Mouse (Mus musculus) gastrocnemius, adult 8-10 months (tissue): ENCODE measurements around the gene Hist1h1e. TPM values are rescaled to one million over a fixed set of nuclear protein-coding genes. Genes with fewer than 3 reads are reported as not detected.
"Not testable (repeated sequence)": the region's sequence is repeated elsewhere in the genome, so short reads cannot be mapped to it uniquely, and the experiment has no call there.

Experiments used
- DNase-seq, 2 experiments: peaks; one replicate each; pipeline ENCODE4 v3.0.0; 2022; ENCODE audit warnings: low spot score in 2 of 2
- total RNA-seq, 4 experiments: library from RNA; stranded (reverse); gene quantifications; 2 replicates each; pipeline ENCODE4 v1.2.4; 2022

The Hist1h1e gene
- total RNA-seq, 4 experiments from 2014 or later = 32.8 to 56.3 (median 49.3) TPM

DNA sequence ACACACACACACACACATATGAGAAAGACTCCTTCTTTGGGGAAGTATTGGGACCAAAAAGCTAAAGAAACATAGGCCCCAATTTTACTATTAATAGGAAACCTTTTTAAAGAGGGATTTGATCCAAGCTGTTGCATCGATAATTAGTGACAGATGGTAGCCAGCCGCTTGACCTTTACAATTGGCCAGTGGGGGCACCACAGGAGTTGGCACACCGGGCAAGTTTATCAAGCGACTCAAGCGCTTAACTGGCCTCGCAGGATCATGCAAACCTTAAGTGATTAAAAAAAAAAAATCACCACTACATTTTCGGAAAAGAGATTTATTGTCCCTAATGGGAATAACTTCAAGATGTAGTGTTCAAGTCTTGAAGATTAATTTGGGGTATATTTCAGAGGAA is 29.7 kb downstream of the Hist1h1e start:
- DNase-seq = no peak

DNA sequence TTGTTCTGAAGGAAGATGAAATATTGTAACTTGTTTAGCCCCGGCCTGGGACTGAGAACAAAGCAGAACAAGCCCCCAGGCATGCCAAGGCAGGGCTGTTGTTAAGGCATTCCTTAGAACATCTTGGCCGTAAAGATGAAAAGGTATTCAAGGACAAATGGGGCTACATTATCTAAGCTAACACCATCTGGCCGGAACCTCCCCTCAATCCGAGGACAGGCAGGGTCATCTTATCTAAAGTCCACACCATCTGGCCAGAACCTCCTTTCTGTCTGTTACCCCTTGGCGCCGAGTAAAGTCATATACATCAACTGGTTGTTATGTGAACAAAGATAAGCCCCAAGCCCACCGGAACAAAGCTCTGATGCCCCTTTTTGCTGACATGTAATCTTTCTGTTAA is 30.5 kb downstream of the Hist1h1e start:
- DNase-seq = not testable (repeated sequence)

DNA sequence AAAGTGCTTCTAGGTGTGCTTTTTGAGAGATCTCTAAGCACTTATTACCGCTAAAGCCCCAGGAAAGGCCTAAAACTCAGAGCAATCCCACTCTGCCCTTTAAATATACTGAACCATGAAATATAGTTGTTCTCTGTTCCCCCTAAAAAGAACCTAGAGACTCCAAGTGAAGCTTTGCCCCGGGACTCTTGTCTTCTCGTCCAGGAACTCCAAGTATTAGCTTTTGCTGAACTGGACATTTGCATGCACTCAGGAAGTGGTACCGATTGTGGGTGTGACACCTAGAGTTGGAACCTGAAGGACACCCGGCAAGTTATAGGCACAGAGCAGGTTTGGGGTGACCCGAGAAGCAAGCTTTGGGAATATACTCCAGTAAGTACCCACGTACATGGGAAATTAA is 31.2 kb downstream of the Hist1h1e start:
- DNase-seq = no peak

DNA sequence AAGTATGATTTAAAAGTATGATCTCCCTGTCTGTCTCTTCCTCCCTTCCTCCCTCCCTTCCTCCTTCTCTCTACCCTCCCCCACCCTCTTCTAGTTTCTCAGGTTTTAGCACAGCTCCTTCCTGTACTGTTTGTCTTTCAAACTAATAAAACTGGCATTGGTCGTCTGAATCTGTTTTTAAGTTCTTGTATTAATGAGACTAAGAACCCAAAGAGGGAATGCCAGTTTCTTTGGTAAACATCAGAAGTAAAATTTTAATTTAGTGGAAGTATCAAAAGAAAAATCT is 35.5 kb downstream of the Hist1h1e start:
- no peak for DNase-seq

GRCm38 (mm10) chr13:23586099-23586939 is 36.0 kb downstream of the Hist1h1e start:
- DNase-seq = no peak

DNA sequence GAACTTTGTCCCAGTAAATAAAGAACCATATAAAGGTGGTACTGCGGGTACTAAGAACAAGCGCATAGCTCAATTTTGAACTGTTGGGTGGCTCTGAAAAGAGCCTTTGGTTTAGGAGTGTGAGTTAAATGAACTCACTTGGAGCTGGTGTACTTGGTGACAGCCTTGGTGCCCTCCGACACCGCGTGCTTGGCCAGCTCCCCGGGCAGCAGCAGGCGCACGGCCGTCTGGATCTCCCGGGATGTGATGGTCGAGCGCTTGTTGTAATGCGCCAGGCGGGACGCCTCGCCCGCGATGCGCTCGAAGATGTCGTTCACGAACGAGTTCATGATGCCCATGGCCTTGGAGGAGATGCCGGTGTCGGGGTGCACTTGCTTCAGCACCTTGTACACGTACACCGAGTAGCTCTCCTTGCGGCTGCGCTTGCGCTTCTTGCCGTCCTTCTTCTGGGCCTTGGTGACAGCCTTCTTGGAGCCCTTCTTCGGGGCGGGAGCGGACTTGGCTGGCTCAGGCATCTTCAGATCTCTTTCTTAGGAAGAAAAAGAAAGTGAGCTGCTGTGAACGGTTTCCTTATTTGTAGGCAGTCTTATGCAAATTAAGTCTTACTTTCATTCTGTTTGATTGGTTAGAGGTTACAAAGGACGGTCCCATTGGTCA is 36.8 kb downstream of the Hist1h1e start:
- peak; percentile 43 to 62 for DNase-seq

GRCm38 (mm10) chr13:23585029-23585441 is 37.3 kb downstream of the Hist1h1e start:
- DNase-seq = peak; percentile 41 to 59

- no peak for DNase-seq
These were observed 38.0 kb downstream of the Hist1h1e start for GRCm38 (mm10) chr13:23584331-23584730.

GRCm38 (mm10) chr13:23583387-23584068 is 38.8 kb downstream of the Hist1h1e start:
- no peak for DNase-seq

DNA sequence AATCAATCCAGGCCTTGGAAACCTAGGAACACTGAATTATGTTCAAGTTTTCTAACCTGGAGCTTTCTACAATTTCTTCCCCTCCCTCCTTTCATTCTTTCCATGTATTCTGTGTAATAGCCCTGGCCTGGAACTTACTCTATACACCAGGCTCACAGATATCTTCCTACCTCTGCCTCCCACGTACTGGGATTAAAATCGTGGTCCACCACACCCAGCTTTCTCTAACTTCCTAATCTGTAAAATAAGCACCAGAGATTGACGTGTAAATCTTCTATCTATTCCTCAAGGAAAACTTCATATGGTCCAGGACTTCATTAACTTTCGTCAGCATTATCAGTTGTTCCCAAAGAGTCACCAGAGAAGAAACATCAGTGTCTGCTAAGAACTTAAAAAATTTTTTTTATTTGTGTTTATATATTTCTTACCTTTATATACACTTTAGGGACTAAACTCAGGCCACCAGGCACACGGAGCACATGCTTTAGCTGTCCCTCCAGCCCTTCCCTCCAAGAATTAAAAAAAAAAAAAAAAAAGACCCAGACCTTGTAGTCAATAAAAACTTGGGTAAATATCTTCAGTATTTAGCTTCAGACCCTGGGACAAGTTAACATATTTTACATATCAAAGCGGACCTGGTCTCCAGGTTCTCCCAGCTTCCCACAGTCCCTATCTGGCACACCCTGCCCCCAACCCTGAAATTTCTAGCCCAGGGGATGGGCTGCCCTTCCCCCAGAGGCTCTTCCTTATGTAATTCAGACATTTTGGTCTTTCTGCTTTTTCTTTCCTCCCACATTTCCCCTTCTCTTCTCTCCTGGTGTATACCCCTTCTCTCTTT is 39.9 kb downstream of the Hist1h1e start:
- no peak for DNase-seq

DNA sequence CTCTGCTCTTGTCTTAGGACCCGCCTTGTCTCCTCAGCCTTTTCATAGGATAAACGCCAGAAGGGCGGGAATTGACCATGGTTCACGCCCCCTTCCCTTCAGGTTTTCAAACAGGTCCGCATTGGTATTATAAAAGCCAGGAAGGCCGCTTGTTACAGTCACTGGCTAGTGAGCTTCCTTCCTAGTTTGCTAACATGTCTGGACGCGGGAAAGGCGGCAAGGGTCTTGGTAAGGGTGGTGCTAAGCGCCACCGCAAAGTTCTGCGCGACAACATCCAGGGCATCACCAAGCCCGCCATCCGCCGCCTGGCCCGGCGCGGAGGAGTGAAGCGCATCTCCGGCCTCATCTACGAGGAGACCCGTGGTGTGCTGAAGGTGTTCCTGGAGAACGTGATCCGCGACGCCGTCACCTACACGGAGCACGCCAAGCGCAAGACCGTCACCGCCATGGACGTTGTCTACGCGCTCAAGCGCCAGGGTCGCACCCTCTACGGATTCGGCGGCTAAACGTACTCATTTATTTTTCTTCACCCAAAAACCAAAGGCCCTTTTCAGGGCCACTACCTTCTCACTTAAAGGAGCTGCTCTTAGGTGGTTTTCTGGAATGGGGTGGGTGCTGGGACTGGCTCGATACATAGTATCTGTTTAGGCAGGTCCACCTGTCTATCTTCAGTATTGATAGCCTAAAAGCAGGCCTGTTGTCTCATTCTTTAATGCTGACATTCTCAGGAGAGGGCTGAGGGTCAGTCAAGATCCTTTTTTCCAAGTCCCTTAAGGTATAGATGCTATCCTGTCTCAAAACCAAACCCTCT is 40.7 kb downstream of the Hist1h1e start, which contains the start of gene Hist1h4d:
TSS of gene Hist1h4d (plus strand) at position 191 of the 811 bp plus-strand sequence.
- peak; percentile 88 to 90 for DNase-seq

DNA sequence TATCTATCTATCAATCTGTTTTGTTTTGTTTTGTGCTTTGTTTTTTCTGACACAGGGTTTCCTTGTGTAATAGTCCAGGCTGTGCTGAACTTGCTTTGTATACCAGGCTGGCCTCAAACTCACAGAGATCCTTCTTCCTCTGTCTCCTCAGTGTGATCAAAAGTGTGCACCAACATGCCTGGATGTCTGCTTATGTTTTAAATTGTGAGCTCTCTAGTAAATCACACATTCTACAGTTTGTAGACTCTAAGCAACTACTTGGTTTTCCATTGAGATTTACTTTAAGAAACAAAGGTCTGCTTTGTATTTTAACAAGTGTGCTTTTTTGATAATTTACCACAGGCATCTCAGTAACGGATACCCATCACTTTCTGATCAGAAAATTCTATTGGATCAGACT is 44.5 kb downstream of the Hist1h1e start:
- no peak for DNase-seq

- no peak for DNase-seq
These were observed 45.3 kb downstream of the Hist1h1e start for GRCm38 (mm10) chr13:23576906-23577639.

- no peak for DNase-seq
These were observed 45.9 kb downstream of the Hist1h1e start for GRCm38 (mm10) chr13:23576351-23576881.

- not testable (repeated sequence) for DNase-seq
These were observed 46.5 kb downstream of the Hist1h1e start for GRCm38 (mm10) chr13:23575864-23576313.

DNA sequence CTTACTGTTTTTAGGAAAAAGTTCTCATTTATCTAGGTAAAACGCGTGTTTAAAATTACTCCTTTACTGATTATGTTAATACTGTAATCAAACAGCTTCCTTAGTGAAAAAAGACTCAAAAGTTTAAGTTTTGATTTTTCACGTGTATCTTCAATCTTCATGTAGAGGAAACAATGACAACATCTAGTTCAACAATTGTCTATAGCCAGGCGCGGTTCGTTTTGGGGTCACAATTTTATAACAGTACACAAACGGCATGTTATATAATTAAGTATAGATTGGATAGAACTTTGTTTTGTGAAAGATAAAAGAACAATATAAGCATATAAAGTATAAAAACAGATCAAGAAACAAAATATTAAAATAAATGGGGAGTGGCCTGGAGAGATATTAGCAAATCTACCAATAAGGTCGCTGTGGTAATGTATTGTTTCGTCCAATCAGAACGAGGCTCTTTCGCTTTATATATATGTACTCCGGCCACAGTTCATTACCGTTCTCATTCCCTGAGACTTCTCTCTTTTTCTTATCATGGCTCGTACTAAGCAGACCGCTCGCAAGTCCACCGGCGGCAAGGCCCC is 47.0 kb downstream of the Hist1h1e start, which contains the start of gene Hist1h3d:
TSS of gene Hist1h3d (plus strand) at position 493 of the 581 bp plus-strand sequence.
- DNase-seq = no peak

DNA sequence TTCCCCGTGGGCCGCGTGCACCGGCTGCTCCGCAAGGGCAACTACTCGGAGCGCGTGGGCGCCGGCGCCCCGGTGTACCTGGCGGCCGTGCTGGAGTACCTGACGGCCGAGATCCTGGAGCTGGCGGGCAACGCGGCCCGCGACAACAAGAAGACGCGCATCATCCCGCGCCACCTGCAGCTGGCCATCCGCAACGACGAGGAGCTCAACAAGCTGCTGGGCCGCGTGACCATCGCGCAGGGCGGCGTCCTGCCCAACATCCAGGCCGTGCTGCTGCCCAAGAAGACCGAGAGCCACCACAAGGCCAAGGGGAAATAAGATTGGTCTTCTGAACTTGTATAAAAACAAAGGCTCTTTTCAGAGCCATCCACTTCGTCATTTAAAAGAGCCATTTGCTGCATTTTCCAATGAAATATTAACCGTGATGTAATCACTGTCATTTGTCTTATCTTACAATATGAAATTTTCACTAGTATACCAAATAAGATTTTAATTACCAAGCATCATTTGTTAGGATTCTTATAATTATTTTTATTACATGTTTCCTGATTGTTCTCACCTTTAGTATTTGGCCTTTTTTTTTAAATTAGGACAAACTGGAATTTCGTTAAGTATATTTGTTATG is 47.7 kb downstream of the Hist1h1e start:
- DNase-seq = not testable (repeated sequence)

DNA sequence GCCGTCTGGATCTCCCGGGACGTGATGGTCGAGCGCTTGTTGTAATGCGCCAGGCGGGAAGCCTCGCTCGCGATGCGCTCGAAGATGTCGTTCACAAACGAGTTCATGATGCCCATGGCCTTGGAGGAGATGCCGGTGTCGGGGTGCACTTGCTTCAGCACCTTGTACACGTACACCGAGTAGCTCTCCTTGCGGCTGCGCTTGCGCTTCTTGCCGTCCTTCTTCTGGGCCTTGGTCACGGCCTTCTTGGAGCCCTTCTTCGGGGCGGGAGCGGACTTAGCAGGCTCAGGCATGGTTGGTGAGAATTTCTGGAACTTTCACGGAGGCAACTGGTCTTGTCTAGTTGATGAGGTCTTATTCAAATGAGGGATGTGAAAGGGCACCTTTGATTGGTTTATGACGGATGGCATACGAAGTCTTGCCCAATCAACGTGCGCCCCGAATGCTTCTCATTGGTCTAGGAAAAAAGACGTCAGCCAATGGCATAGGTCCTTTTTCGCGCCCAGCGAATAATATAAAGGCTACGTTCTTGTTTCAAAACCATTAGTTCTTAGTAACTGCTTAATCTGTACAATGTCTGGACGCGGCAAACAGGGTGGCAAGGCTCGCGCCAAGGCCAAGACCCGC is 48.3 kb downstream of the Hist1h1e start, which contains the start of the genes Hist1h2bf and Hist1h2ad:
TSS of gene Hist1h2bf (minus strand) at position 299 of the 627 bp plus-strand sequence.
TSS of gene Hist1h2ad (plus strand) at position 484 of the 627 bp plus-strand sequence.
- DNase-seq = peak; percentile 30 to 64
